Mouse (Mus musculus): ENCODE measurements around the gene Abcd3. TPM values are rescaled to one million over a fixed set of nuclear protein-coding genes. Genes with fewer than 3 reads are reported as not detected.

Abcd3 gene
- polyA plus RNA-seq, 1 experiment from 2014 or later: 70.8 TPM

- WGBS: 100% methylated on average over 1 of the region's 1 CpGs
- Histone ChIP-seq H3K4me1 (ENCODE audit: control insufficient read depth, insufficient read depth, low read length) (no peaks in the 10 kb centered on the region), H3K9ac (ENCODE audit: low read depth, low read length) (no peak overlapping the region), H3K4me3 (ENCODE audit: low read length) (no peak overlapping the region), H3K4me2 (replicated peaks; ENCODE audit: low read depth, low read length) (no peak overlapping the region), H3K27ac (ENCODE audit: low read depth, low read length) (no peak overlapping the region), H3K27me3 (ENCODE audit: control insufficient read depth, insufficient read depth, low read length) (no peaks in the 10 kb centered on the region), H3K9me3 (ENCODE audit: control insufficient read depth, low read length) (peaks cover 3% of the 10 kb centered on the region; the same call in 1 of the 2 replicates), H3K36me3 (ENCODE audit: control insufficient read depth, insufficient read depth, low read length) (no peaks in the 10 kb centered on the region)
- ATAC-seq (ENCODE audit: low FRiP score, low TSS enrichment): no peak
Measured at GRCm38 (mm10) chr3:121824319-121824718, 9.2 kb upstream of the Abcd3 start.

- Histone ChIP-seq H3K36me3 (ENCODE audit: control insufficient read depth, insufficient read depth, low read length) (no peaks in the 10 kb centered on the region), H3K27me3 (ENCODE audit: control insufficient read depth, insufficient read depth, low read length) (no peaks in the 10 kb centered on the region), H3K4me3 (ENCODE audit: low read length) (no peak overlapping the region), H3K9ac (ENCODE audit: low read depth, low read length) (no peak overlapping the region), H3K4me1 (ENCODE audit: control insufficient read depth, insufficient read depth, low read length) (no peaks in the 10 kb centered on the region), H3K4me2 (replicated peaks; ENCODE audit: low read depth, low read length) (no peak overlapping the region), H3K9me3 (ENCODE audit: control insufficient read depth, low read length) (no peaks in the 10 kb centered on the region), H3K27ac (ENCODE audit: low read depth, low read length) (no peak overlapping the region)
- no peak for ATAC-seq (ENCODE audit: low FRiP score, low TSS enrichment)
- WGBS: 81% methylated on average over 5 of the region's 5 CpGs
Measured at GRCm38 (mm10) chr3:121822643-121823042, 7.5 kb upstream of the Abcd3 start.

- ATAC-seq (ENCODE audit: low FRiP score, low TSS enrichment): no peak
- H3K9me3 ChIP-seq (ENCODE audit: control insufficient read depth, low read length): no peaks in the 10 kb centered on the region
- no peak overlapping the region for H3K4me3 ChIP-seq (ENCODE audit: low read length)
- no peaks in the 10 kb centered on the region for H3K27me3 ChIP-seq (ENCODE audit: control insufficient read depth, insufficient read depth, low read length)
- H3K4me1 ChIP-seq (ENCODE audit: control insufficient read depth, insufficient read depth, low read length): no peaks in the 10 kb centered on the region
- no peak overlapping the region for H3K9ac ChIP-seq (ENCODE audit: low read depth, low read length)
- no peak overlapping the region for H3K27ac ChIP-seq (ENCODE audit: low read depth, low read length)
- H3K36me3 ChIP-seq (ENCODE audit: control insufficient read depth, insufficient read depth, low read length): no peaks in the 10 kb centered on the region
- no peak overlapping the region for H3K4me2 ChIP-seq (replicated peaks; ENCODE audit: low read depth, low read length)
- WGBS: 59% methylated on average over 8 of the region's 8 CpGs
Measured at GRCm38 (mm10) chr3:121821559-121822143, 6.5 kb upstream of the Abcd3 start.

GRCm38 (mm10) chr3:121819693-121820200, 4.6 kb upstream of the Abcd3 start:
- 85% methylated on average over 3 of the region's 3 CpGs for WGBS
- Histone ChIP-seq H3K27me3 (ENCODE audit: control insufficient read depth, insufficient read depth, low read length) (no peaks in the 10 kb centered on the region), H3K9me3 (ENCODE audit: control insufficient read depth, low read length) (no peaks in the 10 kb centered on the region), H3K4me1 (ENCODE audit: control insufficient read depth, insufficient read depth, low read length) (no peaks in the 10 kb centered on the region), H3K9ac (ENCODE audit: low read depth, low read length) (no peak overlapping the region), H3K4me3 (ENCODE audit: low read length) (no peak overlapping the region), H3K27ac (ENCODE audit: low read depth, low read length) (no peak overlapping the region), H3K4me2 (replicated peaks; ENCODE audit: low read depth, low read length) (no peak overlapping the region), H3K36me3 (ENCODE audit: control insufficient read depth, insufficient read depth, low read length) (no peaks in the 10 kb centered on the region)
- no peak for ATAC-seq (ENCODE audit: low FRiP score, low TSS enrichment)

GRCm38 (mm10) chr3:121818736-121819396, 3.8 kb upstream of the Abcd3 start:
- H3K4me1 ChIP-seq (ENCODE audit: control insufficient read depth, insufficient read depth, low read length): peaks cover 1% of the 10 kb centered on the region
- no peak overlapping the region for H3K4me2 ChIP-seq (replicated peaks; ENCODE audit: low read depth, low read length)
- no peak overlapping the region for H3K9ac ChIP-seq (ENCODE audit: low read depth, low read length)
- H3K9me3 ChIP-seq (ENCODE audit: control insufficient read depth, low read length): no peaks in the 10 kb centered on the region
- no peak for ATAC-seq (ENCODE audit: low FRiP score, low TSS enrichment)
- H3K27ac ChIP-seq (ENCODE audit: low read depth, low read length): no peak overlapping the region
- WGBS: 76% methylated on average over 10 of the region's 10 CpGs
- no peaks in the 10 kb centered on the region for H3K27me3 ChIP-seq (ENCODE audit: control insufficient read depth, insufficient read depth, low read length)
- H3K4me3 ChIP-seq (ENCODE audit: low read length): no peak overlapping the region
- no peaks in the 10 kb centered on the region for H3K36me3 ChIP-seq (ENCODE audit: control insufficient read depth, insufficient read depth, low read length)

GRCm38 (mm10) chr3:121815549-121816235, 590 bp upstream of the Abcd3 start:
- 21% methylated on average over 16 of the region's 16 CpGs for WGBS
- H3K4me2 ChIP-seq (replicated peaks; ENCODE audit: low read depth, low read length): peak overlapping the region; percentile 64
- peaks cover 9% of the 10 kb centered on the region for H3K4me1 ChIP-seq (ENCODE audit: control insufficient read depth, insufficient read depth, low read length)

GRCm38 (mm10) chr3:121814413-121814864, 663 bp downstream of the Abcd3 start:
- no peaks in the 10 kb centered on the region for H3K36me3 ChIP-seq (ENCODE audit: control insufficient read depth, insufficient read depth, low read length)
- under 1% methylated on average over 28 of the region's 28 CpGs for whole genome bisulfite sequencing
- no peaks in the 10 kb centered on the region for H3K27me3 ChIP-seq (ENCODE audit: control insufficient read depth, insufficient read depth, low read length)
- peaks cover 9% of the 10 kb centered on the region for H3K4me1 ChIP-seq (ENCODE audit: control insufficient read depth, insufficient read depth, low read length)
- no peaks in the 10 kb centered on the region for H3K9me3 ChIP-seq (ENCODE audit: control insufficient read depth, low read length)
- H3K9ac ChIP-seq (ENCODE audit: low read depth, low read length): peak overlapping the region; percentile 95
- peak overlapping the region; percentile 98 for H3K27ac ChIP-seq (ENCODE audit: low read depth, low read length)
- no peak; the same call in 1 of the 2 replicates for ATAC-seq (ENCODE audit: low FRiP score, low TSS enrichment)
- peak overlapping the region; percentile 89 for H3K4me3 ChIP-seq (ENCODE audit: low read length)
- peak overlapping the region; percentile 64 for H3K4me2 ChIP-seq (replicated peaks; ENCODE audit: low read depth, low read length)

More at GRCm38 (mm10) chr3:121815549-121816235, 590 bp upstream of the Abcd3 start:
- Histone ChIP-seq H3K4me3 (ENCODE audit: low read length) (peak overlapping the region; percentile 89), H3K36me3 (ENCODE audit: control insufficient read depth, insufficient read depth, low read length) (no peaks in the 10 kb centered on the region), H3K9ac (ENCODE audit: low read depth, low read length) (peak overlapping the region; percentile 95), H3K27ac (ENCODE audit: low read depth, low read length) (peak overlapping the region; percentile 98), H3K9me3 (ENCODE audit: control insufficient read depth, low read length) (no peaks in the 10 kb centered on the region), H3K27me3 (ENCODE audit: control insufficient read depth, insufficient read depth, low read length) (no peaks in the 10 kb centered on the region)
- no peak for ATAC-seq (ENCODE audit: low FRiP score, low TSS enrichment)

GRCm38 (mm10) chr3:121813834-121814233, 1.3 kb downstream of the Abcd3 start:
- Histone ChIP-seq H3K4me2 (replicated peaks; ENCODE audit: low read depth, low read length) (peak overlapping the region; percentile 64), H3K27me3 (ENCODE audit: control insufficient read depth, insufficient read depth, low read length) (no peaks in the 10 kb centered on the region), H3K4me3 (ENCODE audit: low read length) (peak overlapping the region; percentile 89), H3K27ac (ENCODE audit: low read depth, low read length) (no peak overlapping the region), H3K9me3 (ENCODE audit: control insufficient read depth, low read length) (no peaks in the 10 kb centered on the region), H3K36me3 (ENCODE audit: control insufficient read depth, insufficient read depth, low read length) (no peaks in the 10 kb centered on the region), H3K4me1 (ENCODE audit: control insufficient read depth, insufficient read depth, low read length) (peaks cover 9% of the 10 kb centered on the region), H3K9ac (ENCODE audit: low read depth, low read length) (peak overlapping the region; percentile 95; the same call in 1 of the 2 replicates)
- no peak for ATAC-seq (ENCODE audit: low FRiP score, low TSS enrichment)
- WGBS: 74% methylated on average over 5 of the region's 5 CpGs
